Comparison of ENCODE assay signal across 8 mouse cellular contexts in the genomic region with DNA sequence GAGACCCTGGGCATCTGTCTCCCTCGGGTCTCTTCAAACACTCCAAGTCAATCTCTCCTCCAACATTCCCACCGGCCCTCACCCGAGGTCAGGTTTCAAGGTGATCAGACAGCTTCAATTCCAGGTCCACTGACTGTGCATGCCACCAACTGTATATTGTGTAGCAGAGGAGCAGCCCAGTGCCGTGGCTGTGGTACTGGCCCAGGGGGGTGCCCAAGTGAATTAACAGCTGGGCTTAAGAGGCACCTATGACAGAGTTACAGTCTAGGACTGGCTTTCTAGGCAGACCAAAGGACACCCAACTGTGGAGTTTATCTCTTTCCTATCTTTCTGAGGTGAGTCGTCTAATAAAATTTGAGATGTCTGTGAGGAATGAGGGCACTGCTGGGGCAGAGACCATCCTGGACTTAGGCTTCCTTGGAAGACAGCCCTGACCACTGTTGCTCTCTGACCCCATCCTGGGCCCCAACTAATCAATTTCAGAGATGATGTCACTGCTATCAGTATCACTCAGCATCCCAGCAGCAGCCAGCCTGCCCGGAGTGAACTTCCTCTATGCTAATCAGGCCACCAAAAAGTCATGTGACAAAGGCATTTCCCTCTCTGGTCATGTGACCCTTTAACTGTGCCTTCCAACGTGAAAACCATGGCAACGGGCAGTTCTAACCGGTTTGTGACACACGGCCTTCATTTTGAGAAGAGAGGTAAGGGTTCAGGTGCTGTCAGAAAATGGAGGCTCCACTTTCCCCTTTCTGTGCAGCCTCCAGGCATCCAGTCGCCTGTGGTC. TPM values are rescaled to one million over a fixed set of nuclear protein-coding genes. Genes with fewer than 3 reads are reported as not detected.
DNase-seq lines count a peak whose midpoint lies in the region; ATAC-seq and TF ChIP-seq lines count a peak whose summit lies in the region.

No protein-coding gene starts in this region.

- DNase-seq in right cerebral cortex, postnatal 14 days: peak; percentile 27
- no peak for DNase-seq in right cerebral cortex, postnatal 25 days
- DNase-seq in c-Kit-positive CD71-positive TER-119-positive erythroid progenitor cells, embryonic 14.5 days (ENCODE audit: low spot score): peak; percentile 72
- DNase-seq in heart, adult 9 months (ENCODE audit: low spot score in 2 of 2): peak; percentile 67 to 86
- DNase-seq in kidney, adult 2 months: peak; percentile 93
- DNase-seq in right cerebral cortex, adult 2 months (ENCODE audit: low spot score in 2 of 2): no peak

- H3K4me1 ChIP-seq in kidney, adult 2 months (ENCODE audit: control insufficient read depth, insufficient read depth, low read length): peaks cover 16% of the 10 kb centered on the region
- peaks cover 12% of the 10 kb centered on the region for H3K4me1 ChIP-seq in lung, embryonic 16.5 days (replicated peaks; ENCODE audit: control insufficient read depth, insufficient read depth, low read length)
- H3K4me1 ChIP-seq in neural tube, embryonic 15.5 days: peaks cover 18% of the 10 kb centered on the region

- peak; percentile 29; the same call in 1 of the 2 replicates for ATAC-seq in lung, embryonic 16.5 days (ENCODE audit: low read depth)
- ATAC-seq in neural tube, embryonic 15.5 days (ENCODE audit: low FRiP score): peak; percentile 39; the same call in 1 of the 2 replicates

- H3K4me3 ChIP-seq in kidney, adult 2 months (ENCODE audit: insufficient read depth, low read depth, low read length): no peak overlapping the region
- H3K4me3 ChIP-seq in lung, embryonic 16.5 days (ENCODE audit: low read length): no peak overlapping the region
- H3K4me3 ChIP-seq in neural tube, embryonic 15.5 days (replicated peaks): no peak overlapping the region

- H3K9ac ChIP-seq in lung, embryonic 16.5 days (ENCODE audit: low read length): no peak overlapping the region
- H3K9ac ChIP-seq in neural tube, embryonic 15.5 days (replicated peaks): 0 out of 2 replicates have a peak overlapping the region, but pooled peaks have one; percentile 28

- no peaks in the 10 kb centered on the region for H3K27me3 ChIP-seq in kidney, adult 2 months (replicated peaks; ENCODE audit: control insufficient read depth, insufficient read depth, low read length)
- H3K27me3 ChIP-seq in lung, embryonic 16.5 days (ENCODE audit: control insufficient read depth, insufficient read depth, low read depth, low read length): no peaks in the 10 kb centered on the region
- no peaks in the 10 kb centered on the region for H3K27me3 ChIP-seq in neural tube, embryonic 15.5 days (replicated peaks)

- no peak for TF ChIP-seq CTCF in kidney, adult 2 months (conservative IDR thresholded peaks at IDR 0.05; ENCODE audit: insufficient read depth, insufficient read length, low read depth, low read length)

- peak overlapping the region; percentile 39; the same call in 1 of the 2 replicates for H3K27ac ChIP-seq in kidney, adult 2 months (ENCODE audit: insufficient read depth, low read depth, low read length)
- no peak overlapping the region for H3K27ac ChIP-seq in lung, embryonic 16.5 days (ENCODE audit: low read length)
- peak overlapping the region; percentile 67 for H3K27ac ChIP-seq in neural tube, embryonic 15.5 days (replicated peaks)

- H3K36me3 ChIP-seq in kidney, adult 2 months (ENCODE audit: control insufficient read depth, insufficient read depth, low read length): peaks cover 2% of the 10 kb centered on the region; the same call in 1 of the 2 replicates
- H3K36me3 ChIP-seq in lung, embryonic 16.5 days (ENCODE audit: control insufficient read depth, insufficient read depth, low read length): peaks cover 18% of the 10 kb centered on the region
- peaks cover 21% of the 10 kb centered on the region for H3K36me3 ChIP-seq in neural tube, embryonic 15.5 days

- no peak overlapping the region for H3K4me2 ChIP-seq in lung, embryonic 16.5 days (ENCODE audit: low read depth, low read length)
- peak overlapping the region; percentile 5; the same call in 1 of the 2 replicates for H3K4me2 ChIP-seq in neural tube, embryonic 15.5 days

- WGBS in kidney, adult 2 months: 27% methylated on average over 11 of the region's 11 CpGs
- WGBS in lung, embryonic 16.5 days: 29% methylated on average over 11 of the region's 11 CpGs
- 42% methylated on average over 11 of the region's 11 CpGs for WGBS in neural tube, embryonic 15.5 days

- H3K9me3 ChIP-seq in lung, embryonic 16.5 days (ENCODE audit: control insufficient read depth, low read length): no peaks in the 10 kb centered on the region
- H3K9me3 ChIP-seq in neural tube, embryonic 15.5 days (replicated peaks): no peaks in the 10 kb centered on the region

- TF ChIP-seq POLR2A in kidney, adult 2 months (IDR thresholded peaks at IDR 0.05; ENCODE audit: low read depth, low read length): no peak

RNA-seq across cellular contexts. Expression of gene Yjefn3, which starts 17.6 kb away (rescaled TPM):
- polyA plus RNA-seq in kidney, adult 2 months (2012; rRNA removed): 3.9 and 5.6 TPM in 2 replicates
- 4.0 and 4.1 TPM in 2 replicates for polyA plus RNA-seq in lung, embryonic 16.5 days (2015; fragmentation: Nextera tagmentation; extraction: Ambion mirVana)
- polyA plus RNA-seq in neural tube, embryonic 15.5 days (2015; fragmentation: Nextera tagmentation; extraction: Ambion mirVana): 11.8 and 15.6 TPM in 2 replicates

RNA-seq across cellular contexts. Expression of gene Ndufa13, which starts 17.7 kb away (rescaled TPM):
- 283 and 372 TPM in 2 replicates for polyA plus RNA-seq in kidney, adult 2 months (2012; rRNA removed)
- 176 and 179 TPM in 2 replicates for polyA plus RNA-seq in lung, embryonic 16.5 days (2015; fragmentation: Nextera tagmentation; extraction: Ambion mirVana)
- polyA plus RNA-seq in neural tube, embryonic 15.5 days (2015; fragmentation: Nextera tagmentation; extraction: Ambion mirVana): 190 and 209 TPM in 2 replicates

RNA-seq across cellular contexts. Expression of gene Tssk6, which starts 18.1 kb away (rescaled TPM):
- 1.3 and 1.5 TPM in 2 replicates for polyA plus RNA-seq in kidney, adult 2 months (2012; rRNA removed)
- 2.0 and 2.7 TPM in 2 replicates for polyA plus RNA-seq in lung, embryonic 16.5 days (2015; fragmentation: Nextera tagmentation; extraction: Ambion mirVana)
- 4.3 TPM in 2 replicates for polyA plus RNA-seq in neural tube, embryonic 15.5 days (2015; fragmentation: Nextera tagmentation; extraction: Ambion mirVana)

RNA-seq across cellular contexts. Expression of gene Cilp2, which starts 32.6 kb away (rescaled TPM):
- polyA plus RNA-seq in kidney, adult 2 months (2012; rRNA removed): 0.11 and 0.16 TPM in 2 replicates
- polyA plus RNA-seq in lung, embryonic 16.5 days (2015; fragmentation: Nextera tagmentation; extraction: Ambion mirVana): 0.26 and 0.30 TPM in 2 replicates
- polyA plus RNA-seq in neural tube, embryonic 15.5 days (2015; fragmentation: Nextera tagmentation; extraction: Ambion mirVana): 5.3 and 6.0 TPM in 2 replicates

Comparison
In these comparisons a context has a peak if more than half of its experiments do, and no peak if none do; other contexts are left out.
1. DNase-seq: peak in right cerebral cortex, postnatal 14 days (single experiment), c-Kit-positive CD71-positive TER-119-positive erythroid progenitor cells, embryonic 14.5 days (single experiment), heart, adult 9 months (2 of 2) and kidney, adult 2 months (single experiment); none in right cerebral cortex, postnatal 25 days (single experiment) and right cerebral cortex, adult 2 months (0 of 2).